Comparison of ENCODE assay signal across 14 mouse cellular contexts in genomic region chr12:108251825-108252542, GRCm38 (mm10). TPM values are rescaled to one million over a fixed set of nuclear protein-coding genes. Genes with fewer than 3 reads are reported as not detected.
DNase-seq lines count a peak whose midpoint lies in the region; ATAC-seq and TF ChIP-seq lines count a peak whose summit lies in the region.
"Had no signal": no experiment of that assay in that cellular context is flagged by ENCODE, and none has a peak within 500 bp of the region (broad histone marks: within the 10 kb centered on the region; RNA-seq: fewer than 3 reads in every experiment).

No protein-coding gene starts in this region.

- no peak overlapping the region for H3K4me2 ChIP-seq in liver, embryonic 14.5 days (ENCODE audit: low read depth)
- H3K4me2 ChIP-seq: midbrain, embryonic 12.5 days had no signal

- no peak for TF ChIP-seq POLR2A in kidney, adult 2 months (IDR thresholded peaks at IDR 0.05; ENCODE audit: low read depth, low read length)

- peaks cover 97% of the 10 kb centered on the region for H3K4me1 ChIP-seq in heart, embryonic 10.5 days
- H3K4me1 ChIP-seq in kidney, adult 2 months (ENCODE audit: control insufficient read depth, insufficient read depth, low read length), result peaks cover 70% of the 10 kb centered on the region
- H3K4me1 ChIP-seq in liver, embryonic 14.5 days (replicated peaks; ENCODE audit: control insufficient read depth in 2 of 2, insufficient read depth in 2 of 2, low read length in 1 of 2), result peaks cover 0 to 10% of the 10 kb centered on the region in 2 experiments; a peak in 2 of 4 replicates

- H3K4me3 ChIP-seq in heart, embryonic 10.5 days, result 0 out of 2 replicates have a peak overlapping the region, but pooled peaks have one; percentile 7
- no peak overlapping the region for H3K4me3 ChIP-seq in kidney, adult 2 months (ENCODE audit: insufficient read depth, low read depth, low read length)
- no peak overlapping the region for H3K4me3 ChIP-seq in liver, embryonic 14.5 days (ENCODE audit: insufficient read depth in 1 of 2, low read depth in 2 of 2, low read length in 2 of 2)
- H3K4me3 ChIP-seq: midbrain, embryonic 12.5 days had no signal

- H3K36me3 ChIP-seq in heart, embryonic 10.5 days, result no peaks in the 10 kb centered on the region
- no peaks in the 10 kb centered on the region for H3K36me3 ChIP-seq in kidney, adult 2 months (ENCODE audit: control insufficient read depth, insufficient read depth, low read length)
- H3K36me3 ChIP-seq in liver, embryonic 14.5 days (replicated peaks; ENCODE audit: control insufficient read depth, insufficient read depth, low read depth), result no peaks in the 10 kb centered on the region
- H3K36me3 ChIP-seq: midbrain, embryonic 12.5 days had no signal

- 64% methylated on average over 15 of the region's 15 CpGs for WGBS in heart, embryonic 10.5 days
- 53% methylated on average over 15 of the region's 15 CpGs for WGBS in kidney, adult 2 months
- WGBS in liver, embryonic 14.5 days (ENCODE audit: insufficient replicate concordance), result 67% methylated on average over 15 of the region's 15 CpGs

- intact Hi-C loops in heart, postnatal 25 days (cut with DNase I), result no loop called here

- no peaks in the 10 kb centered on the region for H3K9me3 ChIP-seq in heart, embryonic 10.5 days
- H3K9me3 ChIP-seq in liver, embryonic 14.5 days (ENCODE audit: control insufficient read depth, low read length), result no peaks in the 10 kb centered on the region
- H3K9me3 ChIP-seq: midbrain, embryonic 12.5 days had no signal

- no peak for TF ChIP-seq EP300 in liver, embryonic 14.5 days (IDR thresholded peaks at IDR 0.05; ENCODE audit: low read depth)

- DNase-seq in heart, embryonic 10.5 days (ENCODE audit: low spot score), result no peak
- no peak for DNase-seq in heart, postnatal 25 days (ENCODE audit: low spot score)
- DNase-seq in kidney, adult 2 months, result no peak
- DNase-seq in kidney, postnatal 10 days, result no peak
- DNase-seq in adrenal gland, adult 8-10 months, result peak; percentile 59
- no peak for DNase-seq in liver, embryonic 14.5 days (ENCODE audit: low read depth in 3 of 3, low spot score in 3 of 3)
- DNase-seq in spleen, postnatal 10 days (ENCODE audit: low spot score in 2 of 2), result no peak
- DNase-seq in urinary bladder, postnatal 25 days (ENCODE audit: low spot score), result no peak
- DNase-seq: cerebellum, adult 18-20 months; kidney, adult 18-20 months; layer of hippocampus, postnatal 36 days; spleen, adult 18-20 months; thymus, adult 2 months had no signal

- no peak overlapping the region for H3K9ac ChIP-seq in liver, embryonic 14.5 days (replicated peaks)
- H3K9ac ChIP-seq: midbrain, embryonic 12.5 days had no signal

- 0 out of 2 replicates have a peak, but pooled peaks have one; percentile 4 for ATAC-seq in liver, embryonic 14.5 days (ENCODE audit: insufficient read depth)

- no peaks in the 10 kb centered on the region for H3K27me3 ChIP-seq in heart, embryonic 10.5 days (ENCODE audit: insufficient read depth, poor library complexity, severe bottlenecking)
- no peaks in the 10 kb centered on the region for H3K27me3 ChIP-seq in kidney, adult 2 months (replicated peaks; ENCODE audit: control insufficient read depth, insufficient read depth, low read length)
- H3K27me3 ChIP-seq in liver, embryonic 14.5 days (ENCODE audit: control insufficient read depth, insufficient read depth, low read length), result no peaks in the 10 kb centered on the region
- H3K27me3 ChIP-seq: midbrain, embryonic 12.5 days had no signal

- peak overlapping the region; percentile 89 for H3K27ac ChIP-seq in heart, embryonic 10.5 days
- 0 out of 2 replicates have a peak overlapping the region, but pooled peaks have one; percentile 4 for H3K27ac ChIP-seq in kidney, adult 2 months (ENCODE audit: insufficient read depth, low read depth, low read length)
- H3K27ac ChIP-seq in liver, embryonic 14.5 days, result no peak overlapping the region
- H3K27ac ChIP-seq: midbrain, embryonic 12.5 days had no signal

- TF ChIP-seq CTCF in kidney, adult 2 months (conservative IDR thresholded peaks at IDR 0.05; ENCODE audit: insufficient read depth, insufficient read length, low read depth, low read length), result no peak
- no peak for TF ChIP-seq CTCF in liver, embryonic 14.5 days (IDR thresholded peaks at IDR 0.05; ENCODE audit: low read depth)

RNA-seq across cellular contexts. Expression of gene Ccdc85c, which starts 23.2 kb away (rescaled TPM):
- 5.7 and 6.7 TPM in 2 replicates for polyA plus RNA-seq in heart, embryonic 10.5 days (2016; fragmentation: Nextera tagmentation; extraction: Ambion mirVana)
- 10 to 100 TPM; 36.4 to 40.9 TPM for total RNA-seq in heart, postnatal 25 days (2021)
- polyA plus RNA-seq in kidney, adult 2 months (2012; rRNA removed), result 15.7 and 19.4 TPM in 2 replicates
- total RNA-seq in adrenal gland, adult 8-10 months (2022), result 10 to 100 TPM; 24.6 to 36.3 (median 29.0) TPM
- 1.8 TPM in 2 replicates for polyA plus RNA-seq in liver, embryonic 14.5 days (2012; rRNA removed)
- 1.8 TPM in 2 replicates for polyA plus RNA-seq in liver, embryonic 14.5 days (2014; fragmentation: Nextera tagmentation; extraction: Ambion mirVana)

RNA-seq across cellular contexts. Expression of gene Hhipl1, which starts 54.1 kb away (rescaled TPM):
- polyA plus RNA-seq in heart, embryonic 10.5 days (2016; fragmentation: Nextera tagmentation; extraction: Ambion mirVana), result 0.28 and 0.64 TPM in 2 replicates
- 1 to 10 TPM in 1 of 2 experiments, under 1 TPM in 1; 0.95 to 1.7 TPM for total RNA-seq in heart, postnatal 25 days (2021)
- 0.31 and 0.42 TPM in 2 replicates for polyA plus RNA-seq in kidney, adult 2 months (2012; rRNA removed)
- 1 to 10 TPM in 3 of 4 experiments, under 1 TPM in 1; 0.81 to 1.9 (median 1.5) TPM for total RNA-seq in adrenal gland, adult 8-10 months (2022)
- 0.02 and 0.03 TPM in 2 replicates for polyA plus RNA-seq in liver, embryonic 14.5 days (2012; rRNA removed)
- not detected in 2 replicates for polyA plus RNA-seq in liver, embryonic 14.5 days (2014; fragmentation: Nextera tagmentation; extraction: Ambion mirVana)
